Mouse (Mus musculus) thymus, postnatal 14 days (tissue): ENCODE data around the gene Sox5.

Experiments used
- DNase-seq: peaks from one replicate; pipeline ENCODE4 v3.0.0; 2021

Sox5 gene

DNA sequence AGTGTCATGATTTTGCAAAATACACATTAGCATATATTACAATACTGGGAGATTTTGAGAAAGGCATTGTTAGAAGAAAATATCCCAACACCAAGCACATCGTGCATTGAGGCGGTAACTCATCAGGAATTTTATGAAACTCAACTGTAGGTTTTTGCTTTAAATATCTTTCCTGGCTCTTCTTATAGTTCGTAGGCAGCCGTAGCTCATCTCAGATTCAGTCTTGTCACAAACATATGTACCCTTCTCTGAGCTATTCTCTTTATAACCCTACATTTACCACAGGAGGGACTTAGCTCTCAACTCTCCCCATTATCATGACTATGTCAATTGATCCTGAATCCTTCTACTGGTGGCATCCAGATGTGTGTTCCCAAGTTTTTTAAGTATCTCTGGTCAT, 705.4 kb downstream of the Sox5 start:
- DNase-seq = no peak

DNA sequence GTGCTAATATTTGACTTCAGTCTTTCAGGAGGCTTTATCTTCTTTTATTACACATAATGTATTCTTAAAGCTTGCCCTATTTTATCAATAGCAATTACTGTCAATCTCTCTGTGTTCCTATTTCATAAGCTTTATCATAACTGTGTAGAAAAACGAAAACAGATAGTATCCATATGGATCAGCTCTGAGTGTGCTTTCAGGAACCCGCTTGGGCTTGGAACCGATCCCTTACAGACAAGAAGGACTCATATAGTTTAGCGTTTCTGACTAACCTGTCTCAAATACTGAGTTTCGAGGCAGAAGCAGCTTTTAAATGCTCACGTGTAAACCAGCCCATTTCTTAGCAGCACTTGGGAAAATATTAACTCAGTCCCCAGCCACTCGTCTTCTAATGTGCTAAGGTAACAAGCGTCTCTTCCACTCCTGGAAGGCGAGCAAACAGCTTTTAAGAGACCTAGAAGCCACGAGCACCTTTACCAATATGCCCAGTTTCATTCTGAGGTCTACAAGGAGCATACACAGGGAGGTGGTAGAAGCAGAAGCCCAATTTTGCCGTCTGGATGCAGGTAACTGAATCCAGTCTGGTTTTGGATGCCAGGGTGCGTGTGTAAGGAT, 706.3 kb downstream of the Sox5 start:
- DNase-seq = no peak

GRCm38 (mm10) chr6:144074826-144075225, 707.0 kb downstream of the Sox5 start:
- no peak for DNase-seq

DNA sequence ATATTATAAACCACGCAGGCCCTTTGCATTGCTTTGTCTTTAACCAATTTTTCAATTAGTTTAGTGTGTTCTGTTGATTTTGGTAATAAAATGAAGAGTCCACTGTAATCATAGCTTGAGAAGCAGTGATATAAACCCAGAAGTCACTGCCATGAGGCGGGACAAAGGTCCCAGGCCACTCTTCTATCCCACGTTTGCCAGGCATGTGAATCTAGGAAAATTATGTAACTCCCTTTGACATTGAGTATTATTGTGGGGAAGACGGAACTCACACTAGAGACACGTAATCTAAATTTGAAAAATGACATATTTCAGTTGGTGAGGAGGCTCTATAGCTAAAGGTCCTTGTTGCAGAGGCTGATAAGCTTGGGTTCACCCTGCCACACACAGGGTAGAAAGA, 711.3 kb downstream of the Sox5 start:
- no peak for DNase-seq

DNA sequence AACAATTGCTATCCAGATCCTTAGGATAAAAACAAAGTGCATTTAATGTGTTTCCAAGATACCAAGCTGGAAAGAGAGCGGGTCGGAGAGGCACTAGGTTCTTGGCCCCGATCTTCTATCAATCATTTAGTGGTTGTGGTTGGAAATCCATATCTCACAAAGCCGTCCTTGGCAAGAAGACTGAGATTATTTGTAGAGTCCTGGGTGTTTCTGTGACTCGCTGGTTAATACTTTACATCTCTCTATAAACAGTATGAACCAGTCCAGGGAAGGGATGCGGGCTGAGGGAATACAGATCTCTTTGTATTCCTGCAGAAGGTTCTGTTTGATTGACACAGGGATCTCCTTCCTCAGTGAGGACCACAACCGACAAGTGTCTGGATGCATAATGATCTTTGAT, 714.3 kb downstream of the Sox5 start:
- no peak for DNase-seq

- no peak for DNase-seq
Measured at GRCm38 (mm10) chr6:144062428-144062827, 719.3 kb downstream of the Sox5 start.

DNA sequence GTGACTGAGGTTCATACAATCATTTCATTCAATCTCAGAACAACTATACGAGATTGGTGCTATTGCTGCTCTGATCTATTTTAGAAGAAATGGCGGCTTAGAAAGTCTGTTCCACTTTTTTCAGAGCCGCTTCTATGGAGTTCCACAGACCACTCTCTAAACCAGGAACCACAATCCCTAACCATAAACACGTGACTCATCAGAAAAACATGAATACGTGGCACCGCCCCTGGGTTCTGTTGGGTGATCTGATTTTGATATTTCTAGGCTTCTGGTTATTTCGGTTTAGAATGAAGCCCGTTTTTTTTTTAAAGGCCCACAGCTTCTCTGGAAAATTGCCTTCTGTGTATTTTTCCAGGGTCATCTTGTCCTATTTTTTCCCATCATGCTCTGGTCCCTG, 720.0 kb downstream of the Sox5 start:
- no peak for DNase-seq

DNA sequence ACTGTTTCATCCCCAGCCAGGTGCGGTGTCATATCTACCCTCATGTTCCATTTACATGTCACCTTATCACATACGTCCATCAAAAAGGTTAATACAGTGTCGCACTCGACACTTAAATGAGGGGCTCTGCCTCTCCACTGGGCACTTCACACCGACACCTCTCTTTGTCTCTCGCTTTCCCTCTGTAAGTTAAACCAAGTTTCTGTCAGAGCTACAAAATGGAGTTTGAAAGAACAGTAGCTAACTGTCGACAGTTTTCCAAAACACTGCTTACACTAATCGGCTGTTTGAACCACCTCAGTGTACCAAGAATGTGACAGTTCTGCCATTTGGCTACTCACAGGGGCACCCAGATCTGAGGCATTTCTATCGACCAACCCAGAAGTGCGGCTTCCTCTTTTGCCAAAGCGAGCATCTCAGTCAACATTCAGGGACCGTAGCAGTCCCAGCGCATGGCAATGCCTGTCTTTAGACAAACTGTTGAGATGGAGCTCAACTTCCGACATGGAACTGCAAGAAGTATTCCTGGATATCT, 724.6 kb downstream of the Sox5 start:
- no peak for DNase-seq

DNA sequence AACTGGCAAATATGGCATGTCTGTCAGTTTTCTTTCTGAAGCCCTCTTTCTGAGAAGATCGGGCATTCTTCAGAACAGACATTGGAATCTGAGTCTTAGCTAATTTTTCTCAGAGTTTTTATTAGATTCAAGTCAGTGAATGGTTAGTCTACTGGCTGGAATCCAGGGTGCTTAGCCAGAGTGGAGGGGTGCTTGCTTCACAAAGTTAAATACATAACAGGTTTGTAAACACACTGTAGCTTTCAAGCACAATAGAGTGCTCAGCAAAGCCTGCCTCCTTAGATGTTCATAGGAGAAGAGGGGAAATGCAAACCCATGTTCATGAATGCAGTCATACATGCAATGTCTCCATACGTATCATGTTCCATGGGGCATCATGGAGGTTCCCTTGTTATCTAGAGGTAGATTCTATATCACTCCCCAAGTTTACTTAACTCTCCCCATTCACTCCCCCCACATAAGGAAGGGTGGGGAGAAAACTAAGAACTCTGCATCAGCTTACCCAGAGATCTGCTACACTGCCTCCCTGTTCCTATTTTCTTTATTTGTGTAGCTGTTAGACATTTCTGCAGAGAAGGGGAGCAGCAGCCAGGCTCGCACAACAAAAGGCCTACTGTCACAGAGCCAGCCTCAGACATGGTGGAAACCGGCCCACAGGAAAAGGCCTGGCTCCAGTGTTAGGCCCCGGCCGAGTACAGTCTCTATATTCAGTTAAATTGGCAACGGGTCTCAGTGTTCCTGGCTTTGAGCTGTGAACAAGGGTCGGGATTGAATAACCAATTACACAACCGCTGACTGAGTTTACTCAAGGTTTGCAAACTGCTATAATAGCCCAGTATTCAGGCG, 725.3 kb downstream of the Sox5 start:
- DNase-seq = no peak

- DNase-seq = no peak
Measured at GRCm38 (mm10) chr6:144052487-144052886, 729.3 kb downstream of the Sox5 start.

DNA sequence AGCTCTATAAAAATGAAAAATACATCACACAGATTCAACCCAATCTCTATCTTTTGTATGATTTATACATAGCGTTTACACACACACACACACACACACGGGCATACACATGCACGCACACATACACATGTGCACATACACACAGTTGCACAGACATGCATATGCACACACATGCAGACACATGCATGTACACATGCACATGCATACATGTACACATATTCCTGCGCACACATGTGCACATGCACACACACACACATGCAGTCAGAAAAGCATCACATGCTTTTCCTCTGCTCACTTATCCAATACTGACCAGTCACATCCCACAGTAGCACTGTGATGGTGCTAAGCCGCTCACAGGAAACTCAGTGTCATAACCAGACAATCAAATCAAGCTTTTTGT, 730.5 kb downstream of the Sox5 start:
- DNase-seq = no peak

GRCm38 (mm10) chr6:144048201-144048924, 733.4 kb downstream of the Sox5 start:
- no peak for DNase-seq

- DNase-seq = no peak
Measured at GRCm38 (mm10) chr6:144045503-144045902, 736.3 kb downstream of the Sox5 start.

DNA sequence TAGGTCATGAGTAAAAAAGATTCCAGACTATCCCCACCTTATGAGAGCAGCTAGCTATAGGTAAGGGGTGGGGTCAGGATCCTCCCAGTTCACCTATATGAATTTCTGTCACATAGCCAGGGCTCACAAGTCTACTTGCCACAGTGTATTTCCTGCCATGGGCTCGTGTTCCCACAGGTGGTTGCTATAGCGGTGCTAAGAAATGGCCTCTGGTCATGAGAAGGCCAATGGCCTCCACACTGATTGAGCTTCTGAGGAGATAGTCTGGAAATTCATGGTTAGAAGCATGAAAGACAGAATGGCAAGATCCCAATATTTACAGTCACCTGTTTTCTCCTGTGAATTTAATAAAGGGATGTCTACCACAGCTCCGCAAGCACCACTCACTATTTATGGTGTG, 737.4 kb downstream of the Sox5 start:
- DNase-seq = no peak

DNA sequence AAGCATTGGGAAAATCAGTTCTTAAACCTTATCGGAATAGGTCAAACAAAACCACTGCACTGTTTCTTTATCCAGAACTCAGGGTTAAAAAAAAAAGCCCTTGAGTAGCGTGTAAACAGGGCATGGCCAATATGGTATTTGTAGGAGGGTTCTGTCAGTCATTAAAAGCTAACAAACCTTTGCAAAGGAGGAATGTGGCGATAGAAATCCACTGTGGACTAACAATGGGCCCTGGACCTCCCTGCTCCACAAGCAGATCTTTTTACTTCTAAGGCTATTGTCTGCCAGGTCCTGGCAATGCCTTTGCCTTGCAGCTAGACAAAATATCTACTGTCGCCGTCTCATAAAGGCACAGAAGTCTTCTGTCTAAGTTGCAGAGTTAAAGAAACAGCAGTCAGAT, 738.8 kb downstream of the Sox5 start:
- DNase-seq = no peak

DNA sequence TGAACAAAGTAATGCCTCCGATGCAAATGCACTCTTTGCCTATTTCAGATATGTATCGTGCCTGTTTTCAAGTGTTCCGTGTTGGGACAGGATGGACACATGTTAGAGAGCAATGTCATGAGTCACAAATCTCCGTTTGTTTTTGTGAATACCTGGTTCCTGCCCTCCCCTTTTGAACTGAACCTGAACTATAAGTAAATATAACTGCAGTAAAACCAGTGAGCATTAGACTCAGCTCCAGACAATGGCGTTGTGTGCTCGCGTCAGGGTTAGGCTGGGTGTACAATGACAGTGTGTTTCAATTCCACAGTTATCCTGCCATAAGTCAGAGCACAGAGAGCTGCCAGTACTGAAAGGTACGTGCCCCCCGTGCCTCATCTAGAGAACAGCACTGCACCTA, 739.8 kb downstream of the Sox5 start:
- DNase-seq = no peak

GRCm38 (mm10) chr6:144041188-144041587, 740.6 kb downstream of the Sox5 start:
- DNase-seq = no peak

GRCm38 (mm10) chr6:144040349-144040748, 741.4 kb downstream of the Sox5 start:
- no peak for DNase-seq

DNA sequence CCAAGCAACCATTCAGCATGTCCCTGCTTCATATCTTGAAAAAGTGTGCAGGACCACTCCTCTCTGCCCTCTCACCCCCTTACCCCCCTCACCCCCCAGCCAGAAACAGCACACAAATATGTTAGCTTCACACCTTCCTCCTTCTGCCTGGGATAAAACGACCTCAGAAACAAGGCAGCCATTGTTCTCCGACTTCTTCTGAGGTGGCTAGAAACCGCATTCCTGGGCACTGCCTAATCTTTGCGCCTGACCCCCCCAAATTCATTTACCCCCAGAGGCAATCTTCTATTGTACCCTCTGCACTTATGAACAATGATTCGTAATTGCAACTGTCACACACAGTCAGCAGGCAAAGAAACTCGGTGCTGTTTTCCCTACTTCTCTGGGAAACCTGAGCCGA, 742.6 kb downstream of the Sox5 start:
- no peak for DNase-seq

DNA sequence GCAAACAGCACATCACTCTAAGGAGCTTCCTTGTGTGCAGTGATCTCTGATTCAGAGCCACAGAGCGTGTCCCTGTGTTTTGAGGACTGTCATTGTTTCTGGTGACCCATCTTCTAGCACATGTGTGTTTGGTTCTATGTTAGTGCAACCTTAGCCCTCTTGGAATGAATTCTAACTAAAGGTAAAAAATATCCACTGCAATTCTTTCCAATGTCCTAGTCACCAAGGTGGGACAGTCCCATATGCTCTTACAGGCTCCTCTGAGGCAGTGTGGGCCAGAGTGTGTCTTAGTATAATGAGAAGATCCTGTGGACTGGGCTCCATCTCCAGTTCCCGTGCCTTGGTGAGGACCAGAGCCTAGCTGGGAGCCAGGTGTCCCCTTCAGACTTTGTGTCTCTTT, 748.6 kb downstream of the Sox5 start:
- no peak for DNase-seq

DNA sequence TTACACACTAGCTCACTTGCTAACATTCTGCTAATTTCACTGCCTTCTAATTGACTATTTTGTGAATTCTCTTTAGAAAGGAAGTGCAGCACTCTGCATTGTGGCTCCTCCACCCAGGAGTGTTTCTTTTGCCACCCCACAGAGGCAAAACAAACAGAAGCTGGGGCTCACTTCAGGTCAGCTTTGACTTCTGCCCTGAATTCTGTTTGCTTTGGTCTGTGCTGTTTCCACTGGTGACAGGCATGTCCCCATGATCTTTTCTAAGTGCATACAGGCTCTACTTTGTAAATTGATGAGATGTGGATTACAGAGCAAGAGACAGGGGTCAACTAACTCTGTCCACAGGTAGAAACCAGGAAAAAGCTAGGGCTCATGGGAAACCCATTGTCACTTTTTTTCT, 764.8 kb downstream of the Sox5 start:
- DNase-seq = no peak

DNA sequence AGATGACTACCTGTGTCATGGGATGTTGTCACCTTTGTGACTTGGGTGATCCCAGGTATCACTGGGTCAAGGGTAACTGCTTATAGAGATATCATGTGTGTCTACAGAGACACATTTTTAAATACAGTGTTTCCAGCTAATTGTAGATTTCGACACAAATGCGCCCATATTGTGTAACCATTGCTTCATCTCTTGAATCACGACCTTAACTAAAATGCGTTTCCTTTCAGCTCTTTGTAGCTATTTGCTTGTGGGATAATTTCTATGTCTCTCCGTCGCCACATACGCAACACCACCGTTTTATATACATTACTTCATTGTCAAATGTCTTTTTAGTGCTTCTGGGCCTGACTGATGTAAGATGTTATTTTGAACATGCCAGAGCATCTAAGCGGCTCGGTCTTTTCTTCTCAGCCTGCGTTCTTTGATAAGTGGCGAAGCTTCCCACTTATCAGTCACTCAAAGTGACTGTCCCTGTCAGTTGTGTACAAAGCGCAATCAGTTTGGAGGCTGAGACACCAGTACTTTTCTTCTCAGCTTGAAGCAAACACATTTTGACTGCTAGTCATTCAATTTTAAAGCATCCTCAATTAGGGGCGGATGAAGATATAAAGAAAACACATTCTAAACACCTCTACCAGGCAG, 769.8 kb downstream of the Sox5 start:
- no peak for DNase-seq

DNA sequence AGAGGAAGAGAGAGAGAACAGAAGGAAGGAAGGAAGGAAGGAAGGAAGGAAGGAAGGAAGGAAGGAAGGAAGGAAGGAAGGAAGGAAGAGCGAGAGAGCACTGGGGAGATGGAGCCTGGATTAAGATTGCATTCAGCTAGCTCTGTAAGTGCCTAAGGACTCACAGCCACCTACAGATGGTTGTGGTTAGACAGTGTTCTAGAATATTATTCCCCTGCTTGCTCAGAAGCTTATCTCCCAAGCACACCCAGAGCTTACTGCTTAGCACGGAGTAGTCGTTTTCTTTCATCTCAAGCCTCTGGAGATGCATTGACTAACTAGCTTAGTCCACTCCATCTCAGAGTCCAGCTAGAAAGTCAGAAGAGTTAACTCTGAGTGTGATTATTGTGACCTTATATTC, 770.8 kb downstream of the Sox5 start:
- DNase-seq = no peak
